Mouse (Mus musculus) forebrain, embryonic 13.5 days (tissue): ENCODE measurements around the gene Zfp64. TPM values are rescaled to one million over a fixed set of nuclear protein-coding genes. Genes with fewer than 3 reads are reported as not detected.

ENCODE experiments used
- ATAC-seq: fragments of 200-750 bp; cut with Nextera tagmentation; 2 replicates; pipeline ENCODE4 v1.8.0; 2017
- H3K27ac ChIP-seq: fragments of 300-500 bp; sonication (generic); 2 replicates; pipeline ENCODE4 v1.5.1; 2015; ENCODE audit warnings: inconsistent platforms, mild to moderate bottlenecking, moderate library complexity
- H3K27me3 ChIP-seq: fragments of 300-500 bp; sonication (generic); 2 replicates; pipeline ENCODE4 v1.6.1; 2015; ENCODE audit warnings: mild to moderate bottlenecking, inconsistent platforms
- H3K36me3 ChIP-seq: fragments of 300-500 bp; sonication (generic); 2 replicates; pipeline ENCODE4 v1.6.1; 2015; ENCODE audit warnings: mild to moderate bottlenecking, inconsistent platforms; ENCODE audit not compliant: poor library complexity, severe bottlenecking
- H3K4me1 ChIP-seq: fragments of 300-500 bp; sonication (generic); 2 replicates; pipeline ENCODE4 v1.6.1; 2015; ENCODE audit warnings: inconsistent platforms
- H3K4me2 ChIP-seq: fragments of 300-500 bp; sonication (generic); 2 replicates; pipeline ENCODE4 v1.6.1; 2015; ENCODE audit warnings: inconsistent platforms, mild to moderate bottlenecking, moderate library complexity
- H3K4me3 ChIP-seq: fragments of 300-500 bp; sonication (generic); 2 replicates; pipeline ENCODE4 v1.5.1; 2015; ENCODE audit warnings: mild to moderate bottlenecking, inconsistent platforms
- H3K9ac ChIP-seq: fragments of 300-500 bp; sonication (generic); 2 replicates; pipeline ENCODE4 v1.6.1; 2015; ENCODE audit warnings: mild to moderate bottlenecking, inconsistent platforms
- H3K9me3 ChIP-seq: fragments of 300-500 bp; sonication (generic); replicated peaks from 2 replicates; pipeline ENCODE4 v1.6.1; 2016; ENCODE audit warnings: inconsistent platforms
- WGBS: fragments of 180-500 bp; shearing (Covaris S2); methylation state at CpG from one replicate; pipeline ENCODE4 v1.1.7; 2015; 5-methylcytosine and 5-hydroxymethylcytosine counted together
- polyA plus RNA-seq: library from polyadenylated mRNA; unstranded; fragments of >200 nt; fragmentation: Nextera tagmentation; extraction: Ambion mirVana; gene quantifications from 2 replicates; pipeline ENCODE4 v1.2.1, GENCODE M21; 2015

Zfp64 gene
- polyA plus RNA-seq, 1 experiment from 2014 or later: 28.9 TPM

GRCm38 (mm10) chr2:168944011-168944410, 11.4 kb downstream of the Zfp64 start:
- Histone ChIP-seq H3K27ac (no peak overlapping the region), H3K9ac (no peak overlapping the region), H3K27me3 (no peaks in the 10 kb centered on the region), H3K4me1 (no peaks in the 10 kb centered on the region), H3K4me2 (no peak overlapping the region), H3K9me3 (no peaks in the 10 kb centered on the region), H3K4me3 (no peak overlapping the region), H3K36me3 (peaks cover 73% of the 10 kb centered on the region)
- no peak for ATAC-seq
- WGBS: 94% methylated on average over 4 of the region's 4 CpGs

- Histone ChIP-seq H3K4me3 (no peak overlapping the region), H3K4me2 (no peak overlapping the region), H3K27ac (peak overlapping the region; percentile 76), H3K4me1 (no peaks in the 10 kb centered on the region), H3K27me3 (no peaks in the 10 kb centered on the region), H3K36me3 (peaks cover 71% of the 10 kb centered on the region), H3K9me3 (no peaks in the 10 kb centered on the region), H3K9ac (no peak overlapping the region)
- 86% methylated on average over 8 of the region's 8 CpGs for WGBS
- ATAC-seq: no peak
Measured at GRCm38 (mm10) chr2:168939941-168940340, 15.4 kb downstream of the Zfp64 start.

GRCm38 (mm10) chr2:168939261-168939933, 16.0 kb downstream of the Zfp64 start:
- H3K27ac ChIP-seq: peak overlapping the region; percentile 76
- 85% methylated on average over 10 of the region's 10 CpGs for WGBS
- no peak overlapping the region for H3K4me2 ChIP-seq
- H3K9ac ChIP-seq: no peak overlapping the region
- H3K9me3 ChIP-seq: no peaks in the 10 kb centered on the region
- ATAC-seq: no peak
- H3K27me3 ChIP-seq: no peaks in the 10 kb centered on the region
- H3K4me1 ChIP-seq: no peaks in the 10 kb centered on the region
- H3K4me3 ChIP-seq: no peak overlapping the region
- peaks cover 71% of the 10 kb centered on the region for H3K36me3 ChIP-seq

- H3K4me2 ChIP-seq: no peak overlapping the region
- H3K4me3 ChIP-seq: no peak overlapping the region
- no peak for ATAC-seq
- H3K27me3 ChIP-seq: no peaks in the 10 kb centered on the region
- H3K9me3 ChIP-seq: no peaks in the 10 kb centered on the region
- H3K4me1 ChIP-seq: no peaks in the 10 kb centered on the region
- no peak overlapping the region for H3K27ac ChIP-seq
- H3K36me3 ChIP-seq: peaks cover 81% of the 10 kb centered on the region
- WGBS: 86% methylated on average over 6 of the region's 6 CpGs
- H3K9ac ChIP-seq: no peak overlapping the region
Measured at GRCm38 (mm10) chr2:168936896-168937295, 18.5 kb downstream of the Zfp64 start.

- H3K4me1 ChIP-seq: no peaks in the 10 kb centered on the region
- H3K27me3 ChIP-seq: no peaks in the 10 kb centered on the region
- no peak overlapping the region for H3K9ac ChIP-seq
- no peak overlapping the region for H3K4me3 ChIP-seq
- no peaks in the 10 kb centered on the region for H3K9me3 ChIP-seq
- no peak overlapping the region for H3K4me2 ChIP-seq
- no peak overlapping the region for H3K27ac ChIP-seq
- H3K36me3 ChIP-seq: peaks cover 88% of the 10 kb centered on the region
- 84% methylated on average over 35 of the region's 35 CpGs for WGBS
- ATAC-seq: no peak
Measured at GRCm38 (mm10) chr2:168935165-168935564, 20.2 kb downstream of the Zfp64 start.

- Histone ChIP-seq H3K9me3 (no peaks in the 10 kb centered on the region), H3K27ac (no peak overlapping the region), H3K36me3 (peaks cover 64% of the 10 kb centered on the region), H3K9ac (no peak overlapping the region), H3K4me2 (no peak overlapping the region), H3K4me3 (no peak overlapping the region), H3K27me3 (no peaks in the 10 kb centered on the region), H3K4me1 (no peaks in the 10 kb centered on the region)
- ATAC-seq: no peak
- WGBS: 92% methylated on average over 14 of the region's 14 CpGs
Measured at GRCm38 (mm10) chr2:168931686-168932085, 23.7 kb downstream of the Zfp64 start.

- Histone ChIP-seq H3K27ac (no peak overlapping the region), H3K4me3 (no peak overlapping the region), H3K9ac (no peak overlapping the region), H3K4me1 (peaks cover 7% of the 10 kb centered on the region; the same call in 1 of the 2 replicates), H3K9me3 (no peaks in the 10 kb centered on the region), H3K4me2 (no peak overlapping the region), H3K36me3 (peaks cover 62% of the 10 kb centered on the region), H3K27me3 (no peaks in the 10 kb centered on the region)
- ATAC-seq: no peak
- WGBS: 31% methylated on average over 10 of the region's 10 CpGs
Measured at GRCm38 (mm10) chr2:168929691-168930090, 25.7 kb downstream of the Zfp64 start.

GRCm38 (mm10) chr2:168927401-168927800, 28.0 kb downstream of the Zfp64 start:
- H3K4me1 ChIP-seq: peaks cover 7% of the 10 kb centered on the region; the same call in 1 of the 2 replicates
- ATAC-seq: no peak
- H3K4me3 ChIP-seq: no peak overlapping the region
- H3K36me3 ChIP-seq: peaks cover 40% of the 10 kb centered on the region
- no peak overlapping the region for H3K27ac ChIP-seq
- H3K9ac ChIP-seq: no peak overlapping the region
- no peaks in the 10 kb centered on the region for H3K9me3 ChIP-seq
- H3K27me3 ChIP-seq: no peaks in the 10 kb centered on the region
- H3K4me2 ChIP-seq: no peak overlapping the region
- 92% methylated on average over 7 of the region's 7 CpGs for WGBS

- Histone ChIP-seq H3K4me2 (no peak overlapping the region), H3K27ac (peak overlapping the region; percentile 48; the same call in 1 of the 2 replicates), H3K9me3 (no peaks in the 10 kb centered on the region), H3K36me3 (peaks cover 33% of the 10 kb centered on the region), H3K27me3 (no peaks in the 10 kb centered on the region), H3K4me1 (peaks cover 7% of the 10 kb centered on the region; the same call in 1 of the 2 replicates), H3K9ac (peak overlapping the region; percentile 30; the same call in 1 of the 2 replicates), H3K4me3 (no peak overlapping the region)
- WGBS: 85% methylated on average over 37 of the region's 37 CpGs
- ATAC-seq: no peak
Measured at GRCm38 (mm10) chr2:168926257-168926810, 29.1 kb downstream of the Zfp64 start.

- no peak overlapping the region for H3K4me3 ChIP-seq
- no peak overlapping the region for H3K27ac ChIP-seq
- H3K9ac ChIP-seq: no peak overlapping the region
- H3K27me3 ChIP-seq: no peaks in the 10 kb centered on the region
- H3K36me3 ChIP-seq: peaks cover 20% of the 10 kb centered on the region
- no peak for ATAC-seq
- H3K4me1 ChIP-seq: peaks cover 7% of the 10 kb centered on the region; the same call in 1 of the 2 replicates
- no peak overlapping the region for H3K4me2 ChIP-seq
- WGBS: 14% methylated on average over 9 of the region's 9 CpGs
- no peaks in the 10 kb centered on the region for H3K9me3 ChIP-seq
Measured at GRCm38 (mm10) chr2:168923706-168924105, 31.7 kb downstream of the Zfp64 start.

- ATAC-seq: no peak
- WGBS: 86% methylated on average over 5 of the region's 5 CpGs
Measured at GRCm38 (mm10) chr2:168922466-168922865, 32.9 kb downstream of the Zfp64 start.

GRCm38 (mm10) chr2:168920007-168920406, 35.4 kb downstream of the Zfp64 start:
- ATAC-seq: no peak
- Histone ChIP-seq H3K27me3 (no peaks in the 10 kb centered on the region), H3K27ac (no peak overlapping the region), H3K4me1 (no peaks in the 10 kb centered on the region), H3K9me3 (no peaks in the 10 kb centered on the region), H3K9ac (no peak overlapping the region), H3K4me2 (no peak overlapping the region), H3K36me3 (0 out of 2 replicates have a peak, but pooled peaks cover 3% of the 10 kb centered on the region), H3K4me3 (no peak overlapping the region)
- WGBS: 59% methylated on average over 15 of the region's 15 CpGs

More at GRCm38 (mm10) chr2:168922466-168922865, 32.9 kb downstream of the Zfp64 start:
- Histone ChIP-seq H3K9ac (no peak overlapping the region), H3K27ac (no peak overlapping the region), H3K9me3 (no peaks in the 10 kb centered on the region), H3K4me1 (peaks cover 7% of the 10 kb centered on the region; the same call in 1 of the 2 replicates), H3K27me3 (no peaks in the 10 kb centered on the region), H3K4me3 (no peak overlapping the region), H3K36me3 (peaks cover 20% of the 10 kb centered on the region), H3K4me2 (no peak overlapping the region)
